Mouse (Mus musculus) ovary, postnatal 14 days (tissue): ENCODE results near the gene Mcf2l.

Experiments
- DNase-seq: peaks from one replicate; pipeline ENCODE4 v3.0.0; 2022; ENCODE audit warnings: low spot score

Gene Mcf2l

GRCm38 (mm10) chr8:12873357-12874046 is at the start of gene Mcf2l:
TSS of gene Mcf2l (plus strand) at chr8:12873806.
- DNase-seq = peak; percentile 26

- DNase-seq = no peak
These were observed 49.0 kb upstream of the Mcf2l start for GRCm38 (mm10) chr8:12824562-12824961.

GRCm38 (mm10) chr8:12825236-12825635 is 48.4 kb upstream of the Mcf2l start:
- DNase-seq = no peak

GRCm38 (mm10) chr8:12825686-12826237 is 47.8 kb upstream of the Mcf2l start:
- DNase-seq = no peak

GRCm38 (mm10) chr8:12827124-12827523 is 46.5 kb upstream of the Mcf2l start:
- DNase-seq = no peak

- DNase-seq = no peak
These were observed 45.3 kb upstream of the Mcf2l start for GRCm38 (mm10) chr8:12828298-12828697.

- no peak for DNase-seq
These were observed 44.2 kb upstream of the Mcf2l start for GRCm38 (mm10) chr8:12829381-12829780.

- DNase-seq = no peak
These were observed 41.7 kb upstream of the Mcf2l start for GRCm38 (mm10) chr8:12831659-12832589.

GRCm38 (mm10) chr8:12833616-12834015 is 40.0 kb upstream of the Mcf2l start:
- no peak for DNase-seq

- DNase-seq = no peak
These were observed 32.8 kb upstream of the Mcf2l start for GRCm38 (mm10) chr8:12840834-12841233.

GRCm38 (mm10) chr8:12842342-12842995 is 31.1 kb upstream of the Mcf2l start:
- DNase-seq = no peak

GRCm38 (mm10) chr8:12844347-12844950 is 29.2 kb upstream of the Mcf2l start:
- DNase-seq = no peak

- DNase-seq = no peak
These were observed 27.2 kb upstream of the Mcf2l start for GRCm38 (mm10) chr8:12846447-12846846.

- no peak for DNase-seq
These were observed 22.4 kb upstream of the Mcf2l start for GRCm38 (mm10) chr8:12851241-12851640.

- peak; percentile 4 for DNase-seq
These were observed 17.6 kb upstream of the Mcf2l start for GRCm38 (mm10) chr8:12856038-12856437.

GRCm38 (mm10) chr8:12863061-12863460 is 10.5 kb upstream of the Mcf2l start:
- DNase-seq = no peak

- DNase-seq = no peak
These were observed 10.0 kb upstream of the Mcf2l start for GRCm38 (mm10) chr8:12863608-12864007.

GRCm38 (mm10) chr8:12865790-12866189 is 7.8 kb upstream of the Mcf2l start:
- DNase-seq = no peak

GRCm38 (mm10) chr8:12869661-12870060 is 3.9 kb upstream of the Mcf2l start:
- no peak for DNase-seq

GRCm38 (mm10) chr8:12870656-12871055 is 3.0 kb upstream of the Mcf2l start:
- DNase-seq = no peak

GRCm38 (mm10) chr8:12871461-12871860 is 2.1 kb upstream of the Mcf2l start:
- no peak for DNase-seq

- DNase-seq = no peak
These were observed 636 bp upstream of the Mcf2l start for GRCm38 (mm10) chr8:12872983-12873356.
